Mouse (Mus musculus) small intestine, adult 2 months (tissue): ENCODE results near the gene Hs3st5.

Source experiments
- CTCF ChIP-seq: fragments of 200-500 bp; IDR thresholded peaks from 2 replicates; pipeline ENCODE4 v1.5.1; 2012; ENCODE audit warnings: low read depth, mild to moderate bottlenecking, control low read depth, inconsistent platforms, low read length, moderate library complexity, mixed read lengths; ENCODE audit not compliant: insufficient replicate concordance, insufficient read length; ENCODE audit errors: extremely low read depth
- POLR2A ChIP-seq: fragments of 200-500 bp; IDR thresholded peaks from 2 replicates; pipeline ENCODE4 v1.6.1; 2012; ENCODE audit warnings: low read depth, mild to moderate bottlenecking, control low read depth, inconsistent platforms, low read length, moderate library complexity

DNA sequence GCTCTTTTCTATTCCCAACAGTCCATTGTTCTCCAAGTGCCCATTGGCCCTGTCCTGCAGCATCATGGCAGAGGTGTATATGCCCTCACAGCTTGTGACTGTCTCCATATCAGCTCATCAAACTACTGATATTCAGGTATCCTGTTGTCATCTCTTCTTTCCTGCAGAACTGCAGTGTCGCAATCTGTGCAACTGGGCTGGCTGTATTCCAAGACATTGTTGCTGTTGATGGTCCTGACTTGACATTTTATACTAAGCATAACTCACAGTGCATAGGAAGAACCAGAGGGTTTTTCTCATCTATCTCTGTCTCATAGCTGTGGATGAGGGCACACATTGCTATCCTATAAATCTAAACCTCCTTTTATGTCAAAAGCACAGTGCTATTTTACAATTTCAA lies 103.8 kb downstream of the Hs3st5 start:
- TF ChIP-seq CTCF = no peak
- no peak for TF ChIP-seq POLR2A
